Mouse (Mus musculus) stomach, embryonic 16.5 days (tissue): ENCODE results near the gene Tspo2. TPM values are rescaled to one million over a fixed set of nuclear protein-coding genes. Genes with fewer than 3 reads are reported as not detected.

Source experiments
- ATAC-seq: fragments of 200-750 bp; cut with Nextera tagmentation; 2 replicates; pipeline ENCODE4 v1.8.0; 2017; ENCODE audit warnings: moderate number of reproducible peaks, moderate TSS enrichment; ENCODE audit not compliant: insufficient read depth, low FRiP score
- H3K27ac ChIP-seq: fragments of 300-500 bp; sonication (generic); 2 replicates; pipeline ENCODE4 v1.5.1; 2014; ENCODE audit warnings: low read length
- H3K27me3 ChIP-seq: fragments of 300-500 bp; sonication (generic); 2 replicates; pipeline ENCODE4 v1.6.1; 2014; ENCODE audit warnings: low read length, control low read depth, mixed read lengths; ENCODE audit not compliant: control insufficient read depth, insufficient read depth
- H3K36me3 ChIP-seq: fragments of 300-500 bp; sonication (generic); 2 replicates; pipeline ENCODE4 v1.6.1; 2014; ENCODE audit warnings: low read length; ENCODE audit not compliant: control insufficient read depth, insufficient read depth
- H3K4me1 ChIP-seq: fragments of 300-500 bp; sonication (generic); 2 replicates; pipeline ENCODE4 v1.6.1; 2014; ENCODE audit warnings: low read length, control low read depth, mixed read lengths; ENCODE audit not compliant: control insufficient read depth, insufficient read depth
- H3K4me2 ChIP-seq: fragments of 300-500 bp; sonication (generic); 2 replicates; pipeline ENCODE4 v1.6.1; 2014; ENCODE audit warnings: low read depth, low read length, mixed read lengths
- H3K4me3 ChIP-seq: fragments of 300-500 bp; sonication (generic); replicated peaks from 2 replicates; pipeline ENCODE4 v1.5.1; 2014; ENCODE audit warnings: mild to moderate bottlenecking, low read length
- H3K9ac ChIP-seq: fragments of 300-500 bp; sonication (generic); 2 replicates; pipeline ENCODE4 v1.6.1; 2014; ENCODE audit warnings: low read length
- H3K9me3 ChIP-seq: fragments of 300-500 bp; sonication (generic); replicated peaks from 2 replicates; pipeline ENCODE4 v1.6.1; 2016; ENCODE audit warnings: low read length, control low read depth; ENCODE audit not compliant: control insufficient read depth
- WGBS: fragments of 180-500 bp; shearing (Covaris S2); extraction: QIAGEN DNeasy Blood & Tissue Kit; methylation state at CpG from one replicate; pipeline ENCODE4 v1.1.7; 2014; 5-methylcytosine and 5-hydroxymethylcytosine counted together
- polyA plus RNA-seq: library from polyadenylated mRNA; unstranded; fragments of >200 nt; fragmentation: Nextera tagmentation; extraction: Ambion mirVana; gene quantifications from 2 replicates; pipeline ENCODE4 v1.2.1, GENCODE M21; 2015

The Tspo2 gene
- polyA plus RNA-seq, 1 experiment from 2014 or later: 8.5 TPM

- H3K9ac ChIP-seq: no peak overlapping the region
- ATAC-seq: no peak
- WGBS: 80% methylated on average over 6 of the region's 6 CpGs
- 0 out of 2 replicates have a peak, but pooled peaks cover 6% of the 10 kb centered on the region for H3K36me3 ChIP-seq
- H3K4me3 ChIP-seq: no peak overlapping the region
- H3K4me1 ChIP-seq: 0 out of 2 replicates have a peak, but pooled peaks cover 8% of the 10 kb centered on the region
- no peaks in the 10 kb centered on the region for H3K9me3 ChIP-seq
- peak overlapping the region; percentile 78; the same call in 1 of the 2 replicates for H3K27ac ChIP-seq
- no peak overlapping the region for H3K4me2 ChIP-seq
- H3K27me3 ChIP-seq: no peaks in the 10 kb centered on the region
Observed at GRCm38 (mm10) chr17:48417521-48417920, 33.8 kb downstream of the Tspo2 start.

- Histone ChIP-seq H3K27ac (no peak overlapping the region), H3K4me3 (no peak overlapping the region)
- ATAC-seq: peak; percentile 70; the same call in 1 of the 2 replicates
Observed at GRCm38 (mm10) chr17:48416425-48417195, 34.7 kb downstream of the Tspo2 start.

GRCm38 (mm10) chr17:48416011-48416410 is 35.3 kb downstream of the Tspo2 start:
- 72% methylated on average over 7 of the region's 7 CpGs for WGBS
- no peak for ATAC-seq
- H3K27ac ChIP-seq: no peak overlapping the region

More at GRCm38 (mm10) chr17:48416425-48417195, 34.7 kb downstream of the Tspo2 start:
- H3K4me1 ChIP-seq: peaks cover 14% of the 10 kb centered on the region
- H3K36me3 ChIP-seq: 0 out of 2 replicates have a peak, but pooled peaks cover 6% of the 10 kb centered on the region
- H3K9ac ChIP-seq: no peak overlapping the region
- WGBS: 74% methylated on average over 14 of the region's 14 CpGs
- H3K4me2 ChIP-seq: no peak overlapping the region
- no peaks in the 10 kb centered on the region for H3K27me3 ChIP-seq
- H3K9me3 ChIP-seq: no peaks in the 10 kb centered on the region

GRCm38 (mm10) chr17:48411241-48411640 is 40.1 kb downstream of the Tspo2 start:
- Histone ChIP-seq H3K4me3 (peak overlapping the region; percentile 94), H3K27me3 (no peaks in the 10 kb centered on the region), H3K36me3 (0 out of 2 replicates have a peak, but pooled peaks cover 6% of the 10 kb centered on the region), H3K27ac (peak overlapping the region; percentile 98), H3K4me1 (peaks cover 31% of the 10 kb centered on the region), H3K9me3 (no peaks in the 10 kb centered on the region), H3K4me2 (peak overlapping the region; percentile 70), H3K9ac (peak overlapping the region; percentile 78)
- WGBS: 28% methylated on average over 8 of the region's 8 CpGs
- no peak for ATAC-seq

More at GRCm38 (mm10) chr17:48416011-48416410, 35.3 kb downstream of the Tspo2 start:
- peaks cover 20% of the 10 kb centered on the region for H3K4me1 ChIP-seq
- H3K9me3 ChIP-seq: no peaks in the 10 kb centered on the region
- 0 out of 2 replicates have a peak, but pooled peaks cover 6% of the 10 kb centered on the region for H3K36me3 ChIP-seq
- no peak overlapping the region for H3K4me3 ChIP-seq
- H3K27me3 ChIP-seq: no peaks in the 10 kb centered on the region
- no peak overlapping the region for H3K9ac ChIP-seq
- no peak overlapping the region for H3K4me2 ChIP-seq

DNA sequence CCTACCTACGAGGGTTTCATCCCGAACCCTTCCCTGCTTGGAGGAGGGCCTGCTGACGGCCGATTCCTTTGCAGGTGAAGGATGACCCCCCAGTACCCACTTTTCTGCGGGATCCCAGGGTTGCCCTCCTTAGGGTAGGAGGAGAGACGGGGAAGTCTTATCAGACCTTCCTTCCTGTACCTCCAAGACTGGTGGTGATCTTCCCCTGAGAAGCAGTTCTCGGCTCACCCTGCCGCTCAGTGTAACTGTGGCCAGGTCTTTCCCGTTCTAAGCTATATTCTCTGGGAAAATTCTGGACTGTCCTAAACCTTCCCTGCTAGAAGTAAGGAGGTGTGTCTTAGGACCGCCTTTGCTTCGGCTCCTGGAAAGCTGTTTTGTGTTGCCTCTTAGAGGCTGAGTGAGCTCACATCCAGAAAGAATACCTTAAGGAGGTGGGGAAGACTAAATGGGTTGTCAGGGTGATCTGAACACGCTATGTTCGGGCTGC is 41.0 kb downstream of the Tspo2 start:
- 0 out of 2 replicates have a peak, but pooled peaks have one; percentile 3 for ATAC-seq
- H3K36me3 ChIP-seq: 0 out of 2 replicates have a peak, but pooled peaks cover 3% of the 10 kb centered on the region
- peaks cover 31% of the 10 kb centered on the region for H3K4me1 ChIP-seq
- H3K4me2 ChIP-seq: peak overlapping the region; percentile 70
- peak overlapping the region; percentile 98 for H3K27ac ChIP-seq
- peak overlapping the region; percentile 94 for H3K4me3 ChIP-seq
- under 1% methylated on average over 13 of the region's 13 CpGs for WGBS
- H3K9me3 ChIP-seq: no peaks in the 10 kb centered on the region
- peak overlapping the region; percentile 78 for H3K9ac ChIP-seq
- H3K27me3 ChIP-seq: no peaks in the 10 kb centered on the region

DNA sequence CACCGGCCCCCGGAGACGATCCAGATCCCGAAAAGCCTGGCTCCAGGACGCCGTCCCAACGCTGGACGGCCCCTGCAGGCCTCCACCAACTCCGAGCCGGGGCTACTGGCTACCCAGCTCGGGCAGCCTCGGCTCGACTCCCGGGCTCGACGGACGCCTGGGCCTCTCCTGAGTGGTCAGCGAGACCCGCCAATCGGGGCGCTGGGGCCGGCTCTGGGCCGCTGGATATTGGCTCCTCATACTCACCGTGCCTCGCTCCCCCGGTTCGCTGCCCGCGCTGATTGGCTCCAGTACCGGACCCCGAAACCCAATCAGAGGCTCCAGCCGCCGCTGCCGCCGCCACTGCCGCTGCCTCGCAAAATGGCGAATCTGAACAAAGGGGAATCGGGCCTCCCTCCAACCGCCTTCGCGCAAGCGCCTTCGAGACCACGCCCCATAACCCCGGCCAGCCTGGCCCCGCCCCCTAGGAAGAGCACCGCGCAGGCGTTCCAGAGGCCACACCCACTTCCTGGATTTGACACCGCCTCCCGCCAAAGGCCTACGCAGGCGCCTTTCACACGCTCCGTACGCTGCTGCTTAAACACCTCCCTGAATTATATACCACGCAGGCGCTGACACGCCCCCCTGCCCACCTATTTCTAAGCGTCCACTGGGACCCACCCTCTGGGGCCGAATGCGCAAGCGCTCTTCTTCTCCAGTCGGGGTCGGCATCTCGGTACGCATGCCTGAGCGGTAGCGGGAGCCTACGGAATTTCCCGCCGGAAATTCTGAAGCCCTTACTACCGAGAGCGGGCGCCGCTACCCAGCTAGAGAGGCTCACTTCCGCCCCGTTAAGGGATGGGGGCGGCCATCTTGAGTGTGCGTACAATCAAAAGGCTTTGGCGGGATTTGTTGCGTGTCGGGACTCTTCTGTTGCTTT is 41.7 kb downstream of the Tspo2 start, which contains the start of the genes Nfya and Oard1:
TSS of gene Nfya (minus strand) at position 527 of the 919 bp plus-strand sequence.
TSS of gene Oard1 (plus strand) at position 635 of the 919 bp plus-strand sequence.
- under 1% methylated on average over 84 of the region's 84 CpGs for WGBS
- no peaks in the 10 kb centered on the region for H3K27me3 ChIP-seq
- ATAC-seq: peak; percentile 97

GRCm38 (mm10) chr17:48408526-48409291 is 42.6 kb downstream of the Tspo2 start:
- Histone ChIP-seq H3K36me3 (no peaks in the 10 kb centered on the region), H3K27ac (peak overlapping the region; percentile 100), H3K27me3 (no peaks in the 10 kb centered on the region), H3K4me2 (peak overlapping the region; percentile 92), H3K9me3 (no peaks in the 10 kb centered on the region), H3K4me3 (peak overlapping the region; percentile 94), H3K4me1 (peaks cover 31% of the 10 kb centered on the region), H3K9ac (peak overlapping the region; percentile 99)
- ATAC-seq: peak; percentile 9
- WGBS: under 1% methylated on average over 47 of the region's 47 CpGs

More for the DNA sequence above, 41.7 kb downstream of the Tspo2 start, which contains the start of the genes Nfya and Oard1:
- Histone ChIP-seq H3K4me2 (peak within 1 kb of the TSS; percentile 92), H3K9me3 (no peaks in the 10 kb centered on the region), H3K4me3 (peak within 1 kb of the TSS; percentile 94), H3K36me3 (no peaks in the 10 kb centered on the region), H3K27ac (peak within 1 kb of the TSS; percentile 100), H3K4me1 (peaks cover 31% of the 10 kb centered on the region), H3K9ac (peak within 1 kb of the TSS; percentile 99)

GRCm38 (mm10) chr17:48407910-48408525 is 43.3 kb downstream of the Tspo2 start:
- Histone ChIP-seq H3K4me1 (peaks cover 31% of the 10 kb centered on the region), H3K4me3 (peak overlapping the region; percentile 94), H3K9me3 (no peaks in the 10 kb centered on the region), H3K27ac (peak overlapping the region; percentile 100), H3K4me2 (peak overlapping the region; percentile 92), H3K36me3 (no peaks in the 10 kb centered on the region), H3K9ac (peak overlapping the region; percentile 99), H3K27me3 (no peaks in the 10 kb centered on the region)
- WGBS: 2% methylated on average over 8 of the region's 8 CpGs
- ATAC-seq: no peak
